Mouse (Mus musculus): ENCODE measurements at regions not wholly inside any gene's neighbourhood (a gene's known extent, or its start where the extent isn't known, plus 50 kb on each side); places are given as distances from the start of the nearest gene placed in this dataset.
"Not testable (repeated sequence)": the region's sequence is repeated elsewhere in the genome, so short reads cannot be mapped to it uniquely, and the experiment has no call there.

GRCm38 (mm10) chr6:50822236-50823151 is 168.3 kb upstream of the Npvf start:
- DNase-seq (ENCODE audit: low read depth), result no peak

GRCm38 (mm10) chr6:50823220-50823910 is 169.1 kb upstream of the Npvf start:
- DNase-seq (ENCODE audit: low read depth), result peak; percentile 4

GRCm38 (mm10) chr6:50824466-50824865 is 170.2 kb upstream of the Npvf start:
- DNase-seq (ENCODE audit: low read depth), result no peak

GRCm38 (mm10) chr6:50831725-50832124 is 177.5 kb upstream of the Npvf start:
- no peak for DNase-seq (ENCODE audit: low read depth)

- no peak for DNase-seq (ENCODE audit: low read depth)
Observed at GRCm38 (mm10) chr6:50835997-50836625, 181.9 kb upstream of the Npvf start.

GRCm38 (mm10) chr6:50840826-50841225 is 186.6 kb upstream of the Npvf start:
- DNase-seq (ENCODE audit: low read depth), result no peak

- DNase-seq (ENCODE audit: low read depth), result not testable (repeated sequence)
Observed at GRCm38 (mm10) chr6:50845246-50845645, 191.0 kb upstream of the Npvf start.

GRCm38 (mm10) chr6:50846740-50847516 is 192.7 kb upstream of the Npvf start:
- no peak for DNase-seq (ENCODE audit: low read depth)

- DNase-seq (ENCODE audit: low read depth), result no peak
Observed at GRCm38 (mm10) chr6:50847548-50847947, 193.3 kb upstream of the Npvf start.

GRCm38 (mm10) chr6:50859162-50859561 is 204.9 kb upstream of the Npvf start:
- DNase-seq (ENCODE audit: low read depth), result peak; percentile 27

- DNase-seq (ENCODE audit: low read depth), result no peak
Observed at GRCm38 (mm10) chr6:50877991-50878390, 223.8 kb upstream of the Npvf start.

- no peak for DNase-seq (ENCODE audit: low read depth)
Observed at GRCm38 (mm10) chr6:50882298-50882697, 228.1 kb upstream of the Npvf start.

GRCm38 (mm10) chr6:50882759-50883158 is 228.5 kb upstream of the Npvf start:
- DNase-seq (ENCODE audit: low read depth), result no peak

- DNase-seq (ENCODE audit: low read depth), result no peak
Observed at GRCm38 (mm10) chr6:50885031-50885430, 230.8 kb upstream of the Npvf start.

- no peak for DNase-seq (ENCODE audit: low read depth)
Observed at GRCm38 (mm10) chr6:50885771-50886360, 231.6 kb upstream of the Npvf start.

GRCm38 (mm10) chr6:50890370-50891204 is 236.3 kb upstream of the Npvf start:
- no peak for DNase-seq (ENCODE audit: low read depth)

GRCm38 (mm10) chr6:50891205-50891526 is 236.9 kb upstream of the Npvf start:
- no peak for DNase-seq (ENCODE audit: low read depth)

GRCm38 (mm10) chr6:50898792-50899191 is 244.6 kb upstream of the Npvf start:
- DNase-seq (ENCODE audit: low read depth), result no peak

GRCm38 (mm10) chr6:50915166-50916030 is 261.2 kb upstream of the Npvf start:
- DNase-seq (ENCODE audit: low read depth), result no peak

GRCm38 (mm10) chr6:50918248-50918647 is 264.0 kb upstream of the Npvf start:
- no peak for DNase-seq (ENCODE audit: low read depth)

Data from naive thymus-derived CD4-positive, alpha-beta T cell, adult 2 months (primary cell).